Mouse (Mus musculus) E14TG2a.4 (cell line): ENCODE measurements around the gene 2010111I01Rik.

ENCODE experiments used
- H3K27me3 ChIP-seq: 2 replicates; pipeline ENCODE4 v1.6.1; 2014; ENCODE audit warnings: low read length, control low read depth; ENCODE audit not compliant: insufficient read depth
- H3K36me3 ChIP-seq: 2 replicates; pipeline ENCODE4 v1.6.1; 2014; ENCODE audit warnings: low read length, control low read depth; ENCODE audit not compliant: insufficient read depth
- H3K4me1 ChIP-seq: replicated peaks from 2 replicates; pipeline ENCODE4 v1.6.1; 2014; ENCODE audit warnings: low read depth, low read length, control low read depth
- H3K4me3 ChIP-seq: replicated peaks from 2 replicates; pipeline ENCODE4 v1.5.1; 2014; ENCODE audit warnings: mild to moderate bottlenecking, low read length
- H3K9me3 ChIP-seq: 2 replicates; pipeline ENCODE4 v1.6.1; 2014; ENCODE audit warnings: low read length, control low read depth
- CTCF ChIP-seq: conservative IDR thresholded peaks from 2 replicates; pipeline ENCODE4 v1.5.1; 2014; ENCODE audit warnings: low read length
- NANOG ChIP-seq: IDR thresholded peaks from 2 replicates; pipeline ENCODE4 v1.6.1; 2014; ENCODE audit warnings: borderline replicate concordance, low read length, mixed read lengths
- POU5F1 ChIP-seq: IDR thresholded peaks from 2 replicates; pipeline ENCODE4 v1.6.1; 2014; ENCODE audit warnings: low read length, borderline replicate concordance

The 2010111I01Rik gene

GRCm38 (mm10) chr13:63242401-63243192 is 277.9 kb downstream of the 2010111I01Rik start:
- Histone ChIP-seq H3K4me3 (no peak overlapping the region), H3K4me1 (peaks cover 45% of the 10 kb centered on the region), H3K9me3 (no peaks in the 10 kb centered on the region), H3K36me3 (peaks cover 37% of the 10 kb centered on the region), H3K27me3 (peaks cover 4% of the 10 kb centered on the region; the same call in 1 of the 2 replicates)
- no peak for TF ChIP-seq NANOG
- TF ChIP-seq POU5F1 = no peak
- no peak for TF ChIP-seq CTCF

- Histone ChIP-seq H3K27me3 (peaks cover 4% of the 10 kb centered on the region; the same call in 1 of the 2 replicates), H3K36me3 (peaks cover 45% of the 10 kb centered on the region), H3K4me1 (peaks cover 50% of the 10 kb centered on the region), H3K4me3 (no peak overlapping the region), H3K9me3 (no peaks in the 10 kb centered on the region)
- no peak for TF ChIP-seq CTCF
- TF ChIP-seq POU5F1 = no peak
- no peak for TF ChIP-seq NANOG
Observed at GRCm38 (mm10) chr13:63243586-63243985, 278.9 kb downstream of the 2010111I01Rik start.

- H3K36me3 ChIP-seq = peaks cover 45% of the 10 kb centered on the region
- peaks cover 45% of the 10 kb centered on the region for H3K4me1 ChIP-seq
Observed at GRCm38 (mm10) chr13:63244425-63244824, 279.7 kb downstream of the 2010111I01Rik start.

GRCm38 (mm10) chr13:63245218-63245617 is 280.5 kb downstream of the 2010111I01Rik start:
- H3K27me3 ChIP-seq = peaks cover 4% of the 10 kb centered on the region; the same call in 1 of the 2 replicates
- peaks cover 45% of the 10 kb centered on the region for H3K4me1 ChIP-seq
- H3K4me3 ChIP-seq = no peak overlapping the region
- no peak for TF ChIP-seq POU5F1
- no peak for TF ChIP-seq CTCF
- TF ChIP-seq NANOG = no peak
- H3K36me3 ChIP-seq = peaks cover 49% of the 10 kb centered on the region
- no peaks in the 10 kb centered on the region for H3K9me3 ChIP-seq

More at GRCm38 (mm10) chr13:63244425-63244824, 279.7 kb downstream of the 2010111I01Rik start:
- Histone ChIP-seq H3K9me3 (no peaks in the 10 kb centered on the region), H3K27me3 (peaks cover 4% of the 10 kb centered on the region; the same call in 1 of the 2 replicates), H3K4me3 (no peak overlapping the region)
- TF ChIP-seq POU5F1 (no peak), CTCF (no peak), NANOG (no peak)

- H3K9me3 ChIP-seq = no peaks in the 10 kb centered on the region
- H3K4me1 ChIP-seq = peaks cover 40% of the 10 kb centered on the region
- H3K36me3 ChIP-seq = peaks cover 50% of the 10 kb centered on the region
- no peak overlapping the region for H3K4me3 ChIP-seq
- TF ChIP-seq POU5F1 (no peak), CTCF (no peak), NANOG (no peak)
- peaks cover 3% of the 10 kb centered on the region; the same call in 1 of the 2 replicates for H3K27me3 ChIP-seq
Observed at GRCm38 (mm10) chr13:63245812-63246211, 281.1 kb downstream of the 2010111I01Rik start.

- TF ChIP-seq NANOG (no peak), CTCF (no peak), POU5F1 (no peak)
Observed at GRCm38 (mm10) chr13:63246332-63246940, 281.7 kb downstream of the 2010111I01Rik start.

GRCm38 (mm10) chr13:63247041-63247440 is 282.3 kb downstream of the 2010111I01Rik start:
- no peak for TF ChIP-seq POU5F1
- TF ChIP-seq CTCF = no peak
- TF ChIP-seq NANOG = no peak
- Histone ChIP-seq H3K4me1 (peaks cover 34% of the 10 kb centered on the region), H3K27me3 (no peaks in the 10 kb centered on the region), H3K4me3 (no peak overlapping the region), H3K9me3 (no peaks in the 10 kb centered on the region), H3K36me3 (peaks cover 42% of the 10 kb centered on the region)

More at GRCm38 (mm10) chr13:63246332-63246940, 281.7 kb downstream of the 2010111I01Rik start:
- Histone ChIP-seq H3K4me3 (no peak overlapping the region), H3K27me3 (no peaks in the 10 kb centered on the region), H3K36me3 (peaks cover 48% of the 10 kb centered on the region), H3K9me3 (no peaks in the 10 kb centered on the region), H3K4me1 (peaks cover 38% of the 10 kb centered on the region)

- Histone ChIP-seq H3K9me3 (no peaks in the 10 kb centered on the region), H3K4me3 (no peak overlapping the region), H3K36me3 (peaks cover 36% of the 10 kb centered on the region), H3K27me3 (no peaks in the 10 kb centered on the region), H3K4me1 (peaks cover 30% of the 10 kb centered on the region)
- TF ChIP-seq POU5F1 = no peak
- TF ChIP-seq NANOG = no peak
- no peak for TF ChIP-seq CTCF
Observed at GRCm38 (mm10) chr13:63247631-63248030, 282.9 kb downstream of the 2010111I01Rik start.
